Mouse (Mus musculus) spleen, adult 2 months (tissue): ENCODE measurements around the gene Slc44a1.

Experiments
- CTCF ChIP-seq: fragments of 200-500 bp; IDR thresholded peaks from 2 replicates; pipeline ENCODE4 v1.5.1; 2011; ENCODE audit warnings: mild to moderate bottlenecking, inconsistent platforms; ENCODE audit not compliant: insufficient read depth, insufficient read length, insufficient replicate concordance; ENCODE audit errors: extremely low read depth
- POLR2A ChIP-seq: fragments of 200-500 bp; IDR thresholded peaks from 2 replicates; pipeline ENCODE4 v1.6.1; 2011; ENCODE audit warnings: low read depth, low read length, inconsistent platforms

GRCm38 (mm10) chr4:53403386-53403785 is 36.8 kb upstream of the Slc44a1 start:
- TF ChIP-seq CTCF: no peak
- TF ChIP-seq POLR2A: no peak
